Mouse (Mus musculus) adrenal gland, postnatal 14 days (tissue): ENCODE data around the gene Mxd1. TPM values are rescaled to one million over a fixed set of nuclear protein-coding genes. Genes with fewer than 3 reads are reported as not detected.

Source experiments
- DNase-seq: peaks from one replicate; pipeline ENCODE4 v3.0.0; 2021; ENCODE audit warnings: mixed read lengths
- long read RNA-seq, 2 experiments: library from polyadenylated mRNA; stranded (forward); transcript quantifications; one replicate each; pipeline ENCODE4 v2.0.0; 2021
- total RNA-seq: library from RNA; stranded (reverse); gene quantifications from 2 replicates; pipeline ENCODE4 v1.2.3, GENCODE M21; 2021

Gene Mxd1
- 11.0 and 12.3 TPM in 2 replicates for total RNA-seq
- long read RNA-seq, experiment 1, full-length matches to known transcripts, result 4 of 7 reads
- long read RNA-seq, experiment 1, partial matches to known transcripts, result 0 of 7 reads
- long read RNA-seq, experiment 1, other reads (novel, unspliced or antisense), result 3 of 7 reads
- long read RNA-seq, experiment 2, full-length matches to known transcripts, result 6 of 7 reads
- long read RNA-seq, experiment 2, partial matches to known transcripts, result 0 of 7 reads
- long read RNA-seq, experiment 2, other reads (novel, unspliced or antisense), result 1 of 7 reads

DNA sequence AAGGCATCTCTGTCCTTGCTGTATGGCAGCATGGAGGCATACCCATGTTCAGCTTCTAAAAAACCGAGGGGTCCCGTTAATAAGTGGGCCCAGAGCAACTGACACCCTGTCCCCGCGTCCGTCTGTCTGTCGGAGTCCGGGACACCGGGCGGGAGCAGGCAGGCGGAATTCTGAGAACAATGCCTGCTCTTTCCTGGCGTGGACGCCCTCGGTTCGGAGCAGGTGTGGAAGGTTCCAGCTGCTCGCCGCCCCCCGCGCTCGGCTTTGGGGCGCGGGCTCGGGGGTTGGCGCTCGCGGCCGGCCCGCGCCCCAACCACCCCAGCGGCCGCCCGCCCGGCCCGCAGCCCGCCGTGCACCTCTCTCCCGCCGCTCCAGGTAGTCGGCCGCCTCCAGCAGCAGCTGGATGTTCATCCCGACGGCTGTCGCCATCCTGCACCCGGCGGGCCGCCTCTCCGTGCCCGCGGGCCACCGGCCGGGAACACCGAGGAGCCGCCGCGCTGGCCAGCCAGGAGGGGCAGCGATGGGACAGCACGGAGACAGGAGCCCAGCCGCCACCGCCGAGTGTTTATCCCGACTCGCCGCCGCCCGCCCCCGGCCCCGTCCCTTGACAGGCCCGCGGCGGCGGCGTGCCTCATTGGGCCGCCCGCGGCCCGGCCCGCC lies at the start of gene Mxd1:
Gene Mxd1, minus strand, starts transcription at position 582 of the 660 bp plus-strand sequence.
- DNase-seq, result no peak

DNA sequence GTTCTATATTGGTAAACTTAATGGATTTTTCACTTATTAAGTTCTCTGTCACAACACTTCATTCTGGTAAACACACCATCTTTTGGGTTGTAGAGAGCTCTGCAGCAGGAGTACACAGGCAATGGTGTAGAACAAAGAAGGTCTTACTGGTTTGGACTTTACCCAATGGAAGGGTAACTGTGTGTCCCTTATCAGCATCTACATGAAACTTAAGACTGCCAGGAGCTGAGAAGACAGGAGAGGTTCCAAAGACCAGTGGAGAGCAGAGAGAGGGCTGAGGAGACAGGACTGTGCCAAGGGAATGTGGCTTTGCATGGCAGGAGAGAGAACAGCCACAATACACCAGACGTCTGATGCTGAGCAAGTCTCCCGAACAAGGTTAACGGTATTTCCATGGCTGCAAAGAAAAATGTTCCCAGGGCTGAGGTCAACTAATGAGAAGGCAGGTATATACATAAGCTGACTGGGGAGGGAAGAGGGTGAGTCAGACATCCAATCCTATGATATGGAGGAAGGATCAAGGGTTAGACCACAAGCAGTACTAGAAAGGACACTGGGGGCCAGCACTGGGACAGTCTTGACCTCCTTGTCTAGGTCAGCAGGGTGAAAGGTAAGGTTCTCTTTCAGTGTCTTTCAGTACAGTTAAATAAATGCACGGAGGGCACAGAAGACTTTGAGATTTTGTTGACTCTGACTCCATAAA lies 39.3 kb upstream of the Mxd1 start:
- DNase-seq, result no peak

DNA sequence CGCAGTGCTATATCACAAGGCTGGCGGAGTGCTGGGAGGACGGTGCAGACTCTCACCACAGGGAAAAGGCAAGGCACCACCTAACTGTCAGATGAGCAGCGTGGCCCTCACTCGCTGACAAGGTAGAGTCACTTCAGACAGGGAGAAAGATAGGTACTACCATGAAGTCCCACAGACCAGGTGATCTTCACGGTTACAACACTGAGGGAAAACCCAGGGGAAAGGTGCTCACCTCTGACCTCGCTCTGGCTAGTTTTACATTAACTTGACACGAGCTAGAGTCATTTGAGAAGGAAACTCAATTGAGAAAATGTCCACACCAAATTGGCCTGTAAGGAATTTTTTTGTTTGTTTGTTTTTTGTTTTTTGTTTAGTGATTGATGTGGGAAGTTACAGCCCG lies 33.6 kb upstream of the Mxd1 start:
- no peak for DNase-seq

DNA sequence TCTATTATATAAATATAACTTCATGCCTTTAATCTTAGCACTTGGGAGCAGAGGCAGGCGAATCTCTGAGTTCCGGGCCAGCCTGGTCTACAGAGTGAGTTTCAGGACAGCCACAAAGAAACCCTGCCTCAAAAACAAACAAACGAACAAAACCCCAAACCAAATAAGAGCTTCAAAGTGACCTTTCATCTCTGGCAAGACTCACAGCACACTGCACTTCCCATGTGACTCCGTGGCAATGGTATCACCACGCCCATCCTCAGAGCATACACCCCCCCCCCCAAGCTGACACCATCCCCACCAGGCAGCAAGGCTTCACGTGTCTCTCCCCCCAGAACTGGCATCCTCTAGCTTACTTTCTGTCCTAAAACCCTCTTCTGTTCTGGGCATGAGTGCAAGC lies 28.9 kb upstream of the Mxd1 start:
- no peak for DNase-seq

DNA sequence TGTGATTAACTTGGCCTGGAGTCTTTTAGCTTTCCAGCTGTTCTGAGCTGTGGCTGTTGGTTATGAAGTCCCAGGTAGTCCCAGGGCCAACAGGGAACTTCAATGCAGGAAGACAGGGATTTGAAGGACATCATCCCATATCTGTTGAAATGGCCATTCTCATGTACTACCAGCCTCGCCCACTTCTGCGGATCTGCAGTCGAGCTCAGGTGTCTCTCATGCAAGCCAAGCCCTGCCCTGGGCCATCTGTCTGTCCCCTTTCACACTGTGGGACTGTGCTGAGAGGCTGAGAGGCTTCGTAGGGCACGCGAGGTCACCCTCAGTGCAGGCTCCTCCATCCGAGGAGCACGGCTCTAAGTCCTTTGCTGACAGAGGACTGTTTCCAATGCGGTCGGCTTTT lies 27.3 kb upstream of the Mxd1 start:
- DNase-seq, result no peak

DNA sequence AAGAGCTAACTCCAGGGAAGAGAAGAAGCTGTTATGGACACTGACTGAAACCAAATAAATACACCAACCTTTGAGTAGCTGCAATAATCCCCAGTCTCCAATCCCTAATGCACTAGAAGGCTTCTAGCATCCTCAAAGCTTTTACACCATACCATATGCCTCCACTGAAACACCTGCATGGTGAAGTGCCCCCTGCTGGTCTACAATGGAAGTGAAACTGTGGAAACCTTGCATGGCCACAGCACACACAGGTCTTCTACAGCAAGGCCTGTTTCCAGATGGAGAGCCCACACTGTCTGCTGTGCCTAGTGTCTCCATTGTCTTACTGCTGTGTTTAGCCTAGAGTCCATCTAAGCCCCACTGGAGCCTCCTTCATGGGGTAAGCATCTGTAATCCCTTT lies 25.5 kb upstream of the Mxd1 start:
- peak; percentile 79 for DNase-seq

DNA sequence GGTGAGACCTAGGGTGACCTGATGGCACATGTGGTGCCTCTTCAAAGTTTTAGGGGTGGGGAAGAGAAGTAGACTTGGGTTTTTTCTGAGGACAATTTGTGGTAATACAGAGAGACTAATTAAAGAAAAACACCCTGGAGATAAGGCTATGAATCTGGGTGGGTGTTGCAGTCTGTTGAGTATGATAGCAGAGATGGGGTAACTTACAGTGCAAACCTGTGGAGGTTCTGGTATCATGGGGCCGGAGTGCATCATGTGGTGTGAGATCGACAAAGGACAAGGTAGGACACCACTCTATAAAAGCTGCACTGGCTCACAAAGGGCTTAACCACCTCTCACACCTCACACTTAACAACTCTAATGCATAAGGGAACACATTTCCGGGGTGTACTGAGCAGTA lies 20.7 kb upstream of the Mxd1 start:
- no peak for DNase-seq

DNA sequence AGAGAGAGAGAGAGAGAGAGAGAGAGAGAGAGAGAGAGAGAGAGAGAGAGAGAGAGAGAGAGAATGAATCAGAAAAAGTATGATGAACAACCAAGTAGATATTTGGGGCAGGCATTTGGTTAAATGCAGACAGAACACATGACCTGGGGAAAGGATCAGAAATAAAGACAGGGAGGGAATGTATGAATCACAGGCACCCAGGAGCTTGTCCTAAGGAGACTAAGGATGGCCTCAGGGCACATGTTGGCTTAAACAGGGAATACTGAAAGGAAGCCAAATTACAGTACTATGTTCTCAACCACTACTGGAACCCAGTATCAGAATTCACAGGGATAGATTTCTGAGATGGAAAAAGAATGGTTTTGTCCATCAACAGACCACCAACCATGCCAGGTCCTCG lies 18.0 kb upstream of the Mxd1 start:
- DNase-seq, result no peak

DNA sequence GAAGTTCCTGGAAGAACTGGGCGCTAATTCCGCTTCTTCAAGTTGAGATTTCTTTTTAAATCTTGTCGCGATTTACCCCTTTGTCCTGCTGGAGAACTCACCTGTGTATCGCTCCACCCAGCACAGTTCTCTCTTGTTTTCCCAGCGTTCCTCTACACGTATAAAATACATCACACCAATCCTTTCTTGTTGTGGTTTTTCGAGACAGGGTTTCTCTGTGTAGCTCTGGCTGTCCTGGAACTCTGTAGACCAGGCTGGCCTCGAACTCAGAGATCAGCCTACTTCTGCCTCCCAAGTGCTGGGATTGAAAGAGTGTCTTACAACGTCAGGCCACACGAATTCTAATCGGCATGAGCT lies 15.7 kb upstream of the Mxd1 start:
- no peak for DNase-seq

DNA sequence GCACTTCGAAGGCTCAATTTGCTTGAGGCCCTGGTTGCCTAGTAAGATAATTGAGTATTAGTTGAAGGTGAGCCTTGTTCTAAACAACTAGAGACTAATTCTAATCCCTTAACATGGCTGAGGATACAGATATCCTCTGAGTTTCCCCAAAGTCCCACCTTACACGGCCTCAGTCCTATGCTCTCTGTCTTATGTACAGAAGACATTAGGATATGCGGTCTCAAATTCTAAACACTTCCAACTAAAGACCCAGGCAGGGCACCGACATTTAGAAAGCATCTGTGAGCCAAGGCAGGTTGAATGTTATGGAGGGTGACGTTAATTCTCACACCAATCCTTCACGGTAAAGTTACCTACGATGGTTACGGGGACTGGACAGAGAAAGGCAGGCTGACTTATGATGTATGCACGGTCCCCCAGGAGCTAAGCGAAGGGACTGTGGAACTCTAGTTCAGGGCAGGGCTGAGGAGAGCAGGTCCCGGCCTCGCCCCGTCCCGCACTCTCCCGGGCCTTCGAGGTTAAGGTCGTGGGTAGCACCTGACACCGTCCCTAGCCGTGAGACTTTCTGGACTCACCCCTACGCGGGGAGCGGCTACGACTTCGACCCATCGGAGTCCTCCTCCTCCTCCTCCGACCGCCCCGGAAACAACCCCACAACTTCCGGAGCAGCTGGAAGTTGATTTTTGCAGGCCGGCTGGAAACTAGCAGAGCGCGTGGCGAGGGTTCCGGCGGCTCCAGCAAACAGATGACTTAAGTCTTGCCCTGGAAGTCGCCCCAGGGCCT lies 15.1 kb upstream of the Mxd1 start, which contains the start of gene Snrnp27:
Gene Snrnp27, minus strand, starts transcription at position 651 of the 783 bp plus-strand sequence.
- peak; percentile 95 for DNase-seq

DNA sequence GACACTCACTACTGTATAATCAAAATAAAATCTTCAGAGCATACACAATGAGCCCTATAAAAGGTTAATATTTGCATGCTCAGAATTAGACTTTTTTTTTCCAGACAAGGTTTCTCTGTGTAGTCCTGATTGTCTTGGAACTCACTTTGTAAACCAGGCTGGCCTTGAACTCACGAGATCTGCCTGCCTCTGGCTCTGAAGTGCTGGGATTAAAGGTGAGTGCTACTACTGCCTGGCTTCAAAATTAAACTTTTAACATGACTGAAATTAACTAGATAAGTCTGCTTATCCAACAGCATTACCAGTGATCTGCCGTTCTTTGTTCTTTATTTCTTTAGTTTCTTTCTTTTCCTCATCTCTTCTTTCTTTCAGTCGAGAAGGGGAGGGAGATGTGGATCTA lies 12.3 kb upstream of the Mxd1 start:
- no peak for DNase-seq

DNA sequence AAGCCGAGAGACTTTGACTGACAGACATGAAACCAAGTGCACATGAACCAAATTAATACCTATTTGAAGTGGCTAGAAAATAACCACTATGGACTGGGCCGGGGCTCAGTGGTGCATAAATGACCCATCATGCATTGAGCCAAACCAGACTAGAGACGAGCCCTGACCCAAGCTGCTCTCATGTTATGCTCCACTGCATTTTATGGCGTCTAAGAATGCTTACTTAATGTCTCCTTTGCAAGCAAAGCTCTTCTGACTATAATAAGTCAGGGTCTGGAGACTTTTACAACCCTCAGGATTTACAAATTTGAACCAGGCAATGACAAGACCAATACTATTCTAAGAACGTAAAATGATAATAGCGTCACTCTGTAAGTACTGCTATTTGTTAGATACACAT lies 9.4 kb upstream of the Mxd1 start:
- DNase-seq, result no peak

DNA sequence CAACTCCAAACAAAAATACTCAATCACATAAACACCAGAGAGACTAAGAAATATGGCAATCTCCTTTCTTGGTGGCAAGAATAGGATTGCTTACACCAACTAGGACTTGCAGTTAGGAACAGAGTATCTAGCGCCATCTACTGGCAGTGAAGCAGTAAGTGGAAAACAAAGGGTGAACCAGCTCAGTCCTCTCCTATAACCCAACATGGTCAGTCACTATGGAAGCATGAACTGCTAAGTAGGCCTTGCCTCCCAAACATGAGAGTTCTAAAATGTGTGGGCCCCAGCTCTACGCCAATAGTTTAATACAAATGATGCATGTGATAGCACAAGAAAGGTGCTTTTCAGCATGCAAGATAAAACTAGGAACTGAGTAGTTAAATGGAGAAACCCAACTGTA lies 1.9 kb upstream of the Mxd1 start:
- peak; percentile 66 for DNase-seq

DNA sequence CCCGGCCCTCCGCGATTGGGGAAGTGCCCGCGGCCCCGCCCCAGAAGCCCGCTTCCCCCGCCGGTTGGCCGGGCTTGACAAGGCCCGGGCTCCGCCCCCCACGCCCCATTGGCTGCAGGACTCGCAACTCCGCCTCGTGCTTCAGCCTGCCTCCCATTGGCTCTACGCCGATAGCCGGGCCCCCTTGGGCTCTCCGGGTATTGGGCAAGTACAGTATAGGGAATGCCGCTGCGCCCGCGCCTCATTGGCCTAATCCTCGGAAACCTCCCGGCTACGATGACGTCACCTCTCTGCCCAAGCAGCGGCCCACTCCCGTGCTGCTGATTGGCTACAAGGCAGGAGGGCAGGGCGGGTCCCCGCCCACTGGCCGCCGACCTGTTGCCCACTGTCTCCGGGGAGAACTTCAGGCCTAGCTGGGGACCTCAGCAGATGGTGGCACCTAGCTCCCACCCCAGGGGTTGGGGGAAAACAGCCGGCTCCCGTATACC lies 323 bp upstream of the Mxd1 start:
- peak; percentile 100 for DNase-seq

DNA sequence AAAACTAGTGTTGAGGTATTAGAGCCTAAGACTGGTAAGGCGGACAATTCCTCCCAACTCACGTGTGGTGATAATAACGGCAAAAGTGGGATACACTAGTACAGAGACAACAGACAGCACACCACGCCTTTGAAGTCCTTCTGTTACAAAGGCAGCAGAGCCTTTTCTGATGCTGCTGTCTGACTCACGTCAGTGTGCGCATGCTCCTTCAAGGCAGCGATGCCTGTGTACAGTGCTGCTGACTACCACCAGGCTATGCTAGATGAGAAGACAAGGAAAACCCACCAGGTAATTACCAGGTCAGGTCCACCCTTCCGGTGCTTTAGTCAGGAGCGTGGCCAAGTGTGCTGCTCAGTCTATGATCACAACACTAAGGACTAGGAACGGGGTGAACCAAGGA lies 1.9 kb downstream of the Mxd1 start:
- no peak for DNase-seq

DNA sequence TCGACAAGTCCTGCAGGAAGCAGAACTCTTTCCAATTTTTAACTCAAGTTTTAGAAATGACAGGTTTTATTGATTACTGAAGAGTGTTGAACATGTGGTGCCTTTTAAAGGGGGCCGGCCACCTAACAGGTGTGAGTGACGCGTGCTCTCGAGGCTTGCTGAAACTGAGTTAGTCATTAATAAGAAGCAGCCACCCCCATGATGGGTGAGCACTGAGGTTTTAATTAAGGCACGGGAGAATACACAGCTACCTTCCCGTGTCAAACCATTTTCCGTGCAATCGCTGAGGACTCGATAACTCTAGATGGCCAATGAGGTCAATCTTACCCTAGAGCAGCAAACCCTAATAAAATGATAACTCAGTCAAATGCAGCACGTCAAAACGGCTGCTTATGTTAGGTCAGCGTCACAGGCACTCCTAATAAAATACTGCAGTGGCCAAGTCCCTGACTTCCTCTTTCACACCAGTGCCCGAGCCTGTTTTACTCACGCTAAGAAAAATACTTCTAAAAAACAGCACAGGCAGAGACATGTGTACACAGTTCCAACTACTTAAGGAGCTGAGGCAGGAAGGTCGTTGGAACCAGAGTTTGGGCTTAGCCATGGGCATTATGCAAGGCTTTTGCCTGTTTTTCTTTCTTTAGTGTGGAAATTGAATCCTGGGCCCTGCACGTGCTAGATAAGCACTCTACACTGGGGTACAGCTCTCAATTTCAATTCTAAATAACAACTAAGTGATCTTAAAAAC lies 3.2 kb downstream of the Mxd1 start:
- no peak for DNase-seq

DNA sequence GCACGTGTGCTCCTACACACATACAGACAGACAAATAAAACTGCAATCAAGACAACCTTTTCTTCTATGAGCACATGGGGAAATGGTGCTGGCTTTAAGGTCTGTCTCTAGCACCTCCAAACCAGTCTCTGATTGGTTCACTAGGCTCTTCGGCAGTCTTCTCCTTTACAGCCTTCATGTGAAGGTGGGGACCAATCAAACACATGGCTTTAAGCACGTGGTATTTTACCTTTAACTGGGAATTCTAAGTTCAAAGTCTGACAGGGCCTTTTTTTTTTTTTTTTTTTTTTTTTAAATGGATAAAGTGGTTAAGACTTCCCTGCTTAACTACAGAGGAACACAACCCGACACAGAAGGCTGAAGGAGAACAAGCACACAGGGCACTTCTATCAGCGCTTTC lies 3.9 kb downstream of the Mxd1 start:
- no peak for DNase-seq

DNA sequence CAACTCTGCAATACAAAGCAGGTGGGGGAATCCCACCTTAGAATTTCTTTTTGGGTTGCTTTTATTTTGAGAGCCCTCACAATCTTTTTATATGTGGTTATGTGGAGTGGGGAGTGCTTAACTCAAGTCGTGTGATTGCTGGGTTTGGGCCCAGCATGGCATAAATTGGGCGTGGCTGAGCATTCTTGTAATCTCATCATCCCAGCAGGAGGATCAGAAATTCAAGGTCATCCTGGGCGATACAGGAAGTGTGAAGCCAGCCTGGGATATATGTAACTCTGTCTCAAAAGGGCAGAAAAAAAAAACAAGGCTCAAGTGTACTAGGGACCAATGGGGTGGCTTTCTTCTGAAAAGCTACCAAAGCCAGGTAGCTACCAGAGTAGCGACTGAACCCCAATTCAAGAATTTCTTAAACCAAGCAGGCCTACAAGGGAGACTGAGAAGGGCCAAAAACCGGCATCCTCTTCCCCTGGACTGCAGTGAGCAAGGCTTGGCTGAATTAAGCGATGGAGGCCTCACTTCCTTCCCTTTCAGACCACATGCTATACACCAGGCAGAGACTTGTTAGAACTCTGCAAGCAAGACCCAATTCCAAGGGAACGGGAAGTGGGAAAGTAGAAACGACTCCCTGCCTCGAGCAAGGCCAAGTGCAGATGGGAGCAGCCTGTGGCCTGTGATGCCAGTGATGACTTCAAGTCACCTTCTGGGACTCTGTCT lies 8.6 kb downstream of the Mxd1 start:
- no peak for DNase-seq

DNA sequence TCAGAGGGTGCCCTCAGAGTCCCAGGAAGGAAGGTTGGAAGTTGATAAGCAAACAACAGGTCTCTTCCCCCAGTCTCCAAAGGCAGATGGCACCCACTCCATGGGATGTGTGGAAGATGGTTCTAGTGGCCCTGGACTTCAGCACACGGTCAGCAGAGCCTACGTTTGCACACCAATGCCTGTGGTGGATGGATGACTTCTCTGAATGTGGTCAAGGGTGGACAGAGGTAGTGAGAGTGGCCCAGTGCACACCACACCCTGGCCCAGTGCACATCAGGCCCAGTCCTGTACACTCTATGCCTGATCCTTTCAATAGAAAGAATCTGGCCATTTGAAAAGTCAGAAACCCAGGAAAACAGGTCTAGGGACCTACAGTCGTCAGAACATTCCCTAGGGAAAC lies 10.5 kb downstream of the Mxd1 start:
- DNase-seq, result no peak

DNA sequence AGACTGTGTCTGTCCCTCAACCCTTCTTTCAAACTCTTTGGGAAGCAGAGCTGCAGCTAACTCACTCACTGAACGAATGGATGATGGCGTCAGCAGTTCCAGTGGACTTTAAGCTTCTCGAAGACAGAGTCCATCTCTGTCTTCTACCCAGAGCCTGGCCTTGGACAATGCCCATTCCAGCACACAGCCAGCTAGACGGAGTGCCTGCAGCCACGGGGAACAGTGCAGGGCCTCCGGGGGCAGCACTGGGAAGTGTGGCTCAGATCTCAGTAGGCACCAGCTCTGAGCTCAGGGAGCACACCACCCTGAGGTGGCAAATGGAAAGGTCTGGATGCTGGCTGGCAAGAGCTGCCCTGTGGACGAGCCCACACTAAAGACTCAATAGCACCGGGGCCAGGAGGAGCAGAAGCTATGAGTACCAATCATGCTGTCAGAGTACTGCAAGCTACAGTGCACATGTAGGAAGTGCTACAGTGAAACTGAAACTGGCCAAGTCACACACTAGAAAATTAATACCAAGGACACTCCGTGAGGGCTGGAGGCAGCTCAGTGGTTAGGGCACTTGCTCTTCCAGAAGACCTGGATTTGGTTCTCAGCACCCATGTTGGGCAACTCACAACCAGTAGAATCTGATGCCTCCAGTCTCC lies 14.6 kb downstream of the Mxd1 start:
- peak; percentile 34 for DNase-seq

DNA sequence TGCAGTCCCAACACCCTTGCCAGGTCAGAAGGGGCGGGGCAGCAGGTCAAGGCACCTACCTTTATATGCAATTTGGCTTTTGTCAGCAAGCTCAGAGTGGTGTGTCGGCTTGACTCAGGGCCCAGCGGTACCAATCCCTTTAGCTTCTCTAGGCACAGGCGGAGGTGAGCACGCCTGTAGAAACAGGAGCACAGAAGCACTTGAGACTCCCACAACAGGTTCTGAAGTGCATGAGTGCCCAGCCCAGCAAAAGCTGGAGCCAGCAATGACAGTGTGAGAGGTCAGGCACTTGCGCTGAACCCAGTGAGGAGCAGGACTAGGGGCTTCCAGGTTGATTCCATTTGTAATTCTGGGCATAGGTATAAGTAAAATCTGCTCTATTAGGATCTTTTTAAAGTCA lies 15.9 kb downstream of the Mxd1 start:
- no peak for DNase-seq
